Mouse (Mus musculus) liver, embryonic 11.5 days (tissue): Measurements from ENCODE around the gene Sh2b3. TPM values are rescaled to one million over a fixed set of nuclear protein-coding genes. Genes with fewer than 3 reads are reported as not detected.

Source experiments
- ATAC-seq: fragments of 200-750 bp; cut with Nextera tagmentation; replicated peaks from 2 replicates; pipeline ENCODE4 v1.8.0; 2017; ENCODE audit warnings: moderate number of reproducible peaks, mild to moderate bottlenecking, moderate TSS enrichment, moderate library complexity; ENCODE audit not compliant: low FRiP score
- DNase-seq: peaks from one replicate; pipeline ENCODE4 v3.0.0-alpha.2; 2017; ENCODE audit warnings: low spot score
- H3K27ac ChIP-seq: fragments of 300-500 bp; sonication (generic); 2 replicates; pipeline ENCODE4 v1.5.1; 2014; ENCODE audit warnings: mild to moderate bottlenecking, low read depth, low read length, control low read depth
- H3K27me3 ChIP-seq: fragments of 300-500 bp; sonication (generic); replicated peaks from 2 replicates; pipeline ENCODE4 v1.6.1; 2014; ENCODE audit warnings: low read length, mixed read lengths; ENCODE audit not compliant: control insufficient read depth, insufficient read depth
- H3K36me3 ChIP-seq: fragments of 300-500 bp; sonication (generic); 2 replicates; pipeline ENCODE4 v1.6.1; 2014; ENCODE audit warnings: mild to moderate bottlenecking, low read length, moderate library complexity, mixed read lengths; ENCODE audit not compliant: control insufficient read depth, insufficient read depth
- H3K4me1 ChIP-seq: fragments of 300-500 bp; sonication (generic); replicated peaks from 2 replicates; pipeline ENCODE4 v1.6.1; 2014; ENCODE audit warnings: low read length, mixed read lengths; ENCODE audit not compliant: control insufficient read depth, insufficient read depth
- H3K4me2 ChIP-seq: fragments of 300-500 bp; sonication (generic); 2 replicates; pipeline ENCODE4 v1.6.1; 2014; ENCODE audit warnings: mild to moderate bottlenecking, control low read depth, moderate library complexity
- H3K4me3 ChIP-seq: fragments of 300-500 bp; sonication (generic); 2 replicates; pipeline ENCODE4 v1.5.1; 2014; ENCODE audit warnings: low read depth, low read length, control low read depth
- H3K9ac ChIP-seq: fragments of 300-500 bp; sonication (generic); 2 replicates; pipeline ENCODE4 v1.6.1; 2014; ENCODE audit warnings: low read depth, low read length, control low read depth
- H3K9me3 ChIP-seq: fragments of 300-500 bp; sonication (generic); 2 replicates; pipeline ENCODE4 v1.6.1; 2016; ENCODE audit warnings: low read length, inconsistent platforms, mixed read lengths; ENCODE audit not compliant: control insufficient read depth
- WGBS: fragments of 180-500 bp; shearing (Covaris S2); extraction: QIAGEN DNeasy Blood & Tissue Kit; methylation state at CpG from one replicate; pipeline ENCODE4 v1.1.7; 2014; 5-methylcytosine and 5-hydroxymethylcytosine counted together
- polyA plus RNA-seq: library from polyadenylated mRNA; unstranded; fragments of >200 nt; fragmentation: Nextera tagmentation; extraction: Ambion mirVana; gene quantifications from 2 replicates; pipeline ENCODE4 v1.2.1, GENCODE M21; 2014

Gene Sh2b3
- polyA plus RNA-seq, 1 experiment from 2014 or later, result 15.7 TPM

GRCm38 (mm10) chr5:121833572-121834240 lies 3.7 kb downstream of the Sh2b3 start:
- H3K4me2 ChIP-seq, result peak overlapping the region; percentile 96
- no peaks in the 10 kb centered on the region for H3K27me3 ChIP-seq
- no peak overlapping the region for H3K27ac ChIP-seq
- peaks cover 5% of the 10 kb centered on the region; the same call in 1 of the 2 replicates for H3K36me3 ChIP-seq
- ATAC-seq (no peak), DNase-seq (no peak)
- H3K9me3 ChIP-seq, result no peaks in the 10 kb centered on the region
- 21% methylated on average over 10 of the region's 10 CpGs for WGBS
- H3K9ac ChIP-seq, result peak overlapping the region; percentile 46
- peak overlapping the region; percentile 20; the same call in 1 of the 2 replicates for H3K4me3 ChIP-seq
- H3K4me1 ChIP-seq, result peaks cover 53% of the 10 kb centered on the region

GRCm38 (mm10) chr5:121833159-121833558 lies 4.3 kb downstream of the Sh2b3 start:
- H3K4me1 ChIP-seq, result peaks cover 47% of the 10 kb centered on the region
- no peak for ATAC-seq
- H3K27me3 ChIP-seq, result no peaks in the 10 kb centered on the region
- no peak overlapping the region for H3K4me3 ChIP-seq
- peak overlapping the region; percentile 96 for H3K4me2 ChIP-seq
- H3K9me3 ChIP-seq, result no peaks in the 10 kb centered on the region
- H3K36me3 ChIP-seq, result peaks cover 10% of the 10 kb centered on the region; the same call in 1 of the 2 replicates
- WGBS, result 81% methylated on average over 2 of the region's 2 CpGs
- no peak overlapping the region for H3K9ac ChIP-seq
- no peak for DNase-seq
- H3K27ac ChIP-seq, result no peak overlapping the region

- Histone ChIP-seq H3K4me2 (peak overlapping the region; percentile 39), H3K4me1 (peaks cover 41% of the 10 kb centered on the region), H3K4me3 (no peak overlapping the region), H3K9me3 (no peaks in the 10 kb centered on the region), H3K27me3 (no peaks in the 10 kb centered on the region), H3K27ac (peak overlapping the region; percentile 62; the same call in 1 of the 2 replicates), H3K9ac (no peak overlapping the region), H3K36me3 (peaks cover 14% of the 10 kb centered on the region; the same call in 1 of the 2 replicates)
- no peak for ATAC-seq
- 78% methylated on average over 6 of the region's 6 CpGs for WGBS
- no peak for DNase-seq
These were observed 4.9 kb downstream of the Sh2b3 start for GRCm38 (mm10) chr5:121832376-121833155.

GRCm38 (mm10) chr5:121831002-121831601 lies 6.3 kb downstream of the Sh2b3 start:
- Histone ChIP-seq H3K27ac (no peak overlapping the region), H3K9ac (no peak overlapping the region), H3K4me3 (no peak overlapping the region), H3K4me2 (no peak overlapping the region), H3K9me3 (no peaks in the 10 kb centered on the region), H3K27me3 (no peaks in the 10 kb centered on the region), H3K36me3 (peaks cover 22% of the 10 kb centered on the region), H3K4me1 (peaks cover 39% of the 10 kb centered on the region)
- no peak for ATAC-seq
- WGBS, result 88% methylated on average over 6 of the region's 6 CpGs
- no peak for DNase-seq

- H3K4me2 ChIP-seq, result peak overlapping the region; percentile 65
- H3K27me3 ChIP-seq, result no peaks in the 10 kb centered on the region
- H3K4me3 ChIP-seq, result peak overlapping the region; percentile 23
- no peaks in the 10 kb centered on the region for H3K9me3 ChIP-seq
- no peak overlapping the region for H3K27ac ChIP-seq
- H3K4me1 ChIP-seq, result peaks cover 26% of the 10 kb centered on the region
- 59% methylated on average over 79 of the region's 82 CpGs for WGBS
- ATAC-seq, result no peak
- DNase-seq, result no peak
- H3K9ac ChIP-seq, result no peak overlapping the region
- peaks cover 34% of the 10 kb centered on the region for H3K36me3 ChIP-seq
These were observed 8.7 kb downstream of the Sh2b3 start for GRCm38 (mm10) chr5:121828491-121829432.

- Histone ChIP-seq H3K9ac (no peak overlapping the region), H3K4me2 (no peak overlapping the region), H3K4me3 (no peak overlapping the region), H3K27ac (no peak overlapping the region), H3K27me3 (no peaks in the 10 kb centered on the region), H3K4me1 (peaks cover 18% of the 10 kb centered on the region), H3K36me3 (peaks cover 34% of the 10 kb centered on the region), H3K9me3 (no peaks in the 10 kb centered on the region)
- WGBS, result 86% methylated on average over 4 of the region's 4 CpGs
- DNase-seq (no peak), ATAC-seq (no peak)
These were observed 9.6 kb downstream of the Sh2b3 start for GRCm38 (mm10) chr5:121827876-121828275.

- Histone ChIP-seq H3K27me3 (no peaks in the 10 kb centered on the region), H3K4me3 (no peak overlapping the region), H3K9me3 (no peaks in the 10 kb centered on the region), H3K4me1 (peaks cover 9% of the 10 kb centered on the region), H3K27ac (no peak overlapping the region), H3K36me3 (peaks cover 37% of the 10 kb centered on the region), H3K9ac (no peak overlapping the region), H3K4me2 (no peak overlapping the region)
- no peak for DNase-seq
- ATAC-seq, result no peak
- 81% methylated on average over 3 of the region's 3 CpGs for WGBS
These were observed 11.8 kb downstream of the Sh2b3 start for GRCm38 (mm10) chr5:121825606-121826005.

- Histone ChIP-seq H3K4me1 (peaks cover 11% of the 10 kb centered on the region), H3K4me3 (no peak overlapping the region), H3K27me3 (no peaks in the 10 kb centered on the region), H3K9ac (no peak overlapping the region), H3K4me2 (peak overlapping the region; percentile 13; the same call in 1 of the 2 replicates), H3K9me3 (no peaks in the 10 kb centered on the region), H3K36me3 (peaks cover 50% of the 10 kb centered on the region), H3K27ac (peak overlapping the region; percentile 48)
- peak; percentile 21 for ATAC-seq
- no peak for DNase-seq
- 46% methylated on average over 4 of the region's 4 CpGs for WGBS
These were observed 13.3 kb downstream of the Sh2b3 start for GRCm38 (mm10) chr5:121824121-121824520.
